Mouse (Mus musculus): ENCODE data around the gene Ech1.

DNA sequence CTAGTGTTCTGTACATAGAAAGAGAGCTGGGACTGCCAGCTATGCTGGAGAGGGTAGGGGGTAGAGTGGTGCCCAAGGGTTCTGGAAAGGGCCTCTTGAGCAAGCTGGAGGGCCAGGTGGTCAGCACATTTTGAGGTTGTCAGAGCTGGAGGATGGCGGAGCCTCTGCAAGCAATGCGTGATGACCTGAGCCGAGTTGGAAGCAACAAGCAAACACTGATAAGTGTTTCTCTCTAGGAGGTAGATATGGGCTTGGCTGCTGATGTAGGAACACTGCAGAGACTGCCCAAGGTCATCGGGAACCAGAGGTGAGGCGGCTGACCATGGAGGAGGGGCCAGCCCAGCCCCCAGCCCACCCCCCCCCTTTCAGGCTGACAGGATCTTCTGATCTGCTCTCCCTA lies 6.0 kb downstream of the Ech1 start:
- TF ChIP-seq EP300 (IDR thresholded peaks at IDR 0.05; ENCODE audit: low read depth) (no peak), CTCF (IDR thresholded peaks at IDR 0.05; ENCODE audit: low read depth) (no peak)
